Comparison of ENCODE assay signal across 16 mouse cellular contexts in the genomic region with DNA sequence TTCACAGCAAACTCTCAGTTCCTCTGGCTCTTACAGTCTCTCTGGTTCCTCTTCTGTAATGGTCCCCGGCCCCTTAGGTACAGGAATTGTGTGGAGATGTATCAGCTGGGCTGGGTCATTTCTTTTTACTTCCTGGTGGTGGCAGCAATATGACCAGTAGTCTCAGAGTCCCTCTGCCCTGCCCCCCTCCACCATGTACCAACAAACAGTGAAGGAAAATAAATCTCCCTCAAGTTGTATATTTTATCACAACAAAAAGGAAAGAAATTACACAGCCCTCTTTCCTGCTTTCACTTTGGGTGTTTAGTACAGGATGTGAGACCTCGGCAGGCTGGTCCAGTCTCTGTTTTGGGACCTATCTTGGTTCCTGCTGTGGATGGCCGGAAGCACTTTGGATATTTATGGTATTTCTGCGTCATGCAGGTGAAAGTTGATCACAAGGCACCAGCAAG. TPM values are rescaled to one million over a fixed set of nuclear protein-coding genes. Genes with fewer than 3 reads are reported as not detected.
DNase-seq lines count a peak whose midpoint lies in the region; ATAC-seq and TF ChIP-seq lines count a peak whose summit lies in the region.
"Had no signal": no experiment of that assay in that cellular context is flagged by ENCODE, and none has a peak within 500 bp of the region (broad histone marks: within the 10 kb centered on the region; RNA-seq: fewer than 3 reads in every experiment).

No protein-coding gene starts in this region.

- peak; percentile 25 for DNase-seq in hindbrain, postnatal 0 days (ENCODE audit: low spot score)
- no peak for DNase-seq in hindbrain, embryonic 11.5 days (ENCODE audit: low spot score)
- DNase-seq in retina, embryonic 14.5 days (ENCODE audit: low spot score): peak; percentile 10
- no peak for DNase-seq in retina, postnatal 1 day
- DNase-seq in kidney, postnatal 4 days: peak; percentile 38 to 63
- DNase-seq: layer of hippocampus, adult 9-11 months; liver had no signal

- no peak overlapping the region for H3K27ac ChIP-seq in hindbrain, postnatal 0 days
- no peak overlapping the region for H3K27ac ChIP-seq in hindbrain, embryonic 11.5 days (ENCODE audit: low read depth, low read length)
- H3K27ac ChIP-seq in brown adipose tissue, adult 24 weeks (replicated peaks; ENCODE audit: low read depth, low read length): peak overlapping the region; percentile 81
- H3K27ac ChIP-seq in forebrain, embryonic 13.5 days: no peak overlapping the region
- H3K27ac ChIP-seq: forebrain, embryonic 15.5 days; midbrain, embryonic 12.5 days had no signal

- H3K36me3 ChIP-seq in hindbrain, postnatal 0 days (ENCODE audit: insufficient read depth, low read length): no peaks in the 10 kb centered on the region
- no peaks in the 10 kb centered on the region for H3K36me3 ChIP-seq in hindbrain, embryonic 11.5 days (ENCODE audit: control insufficient read depth, insufficient read depth, low read length)
- H3K36me3 ChIP-seq in forebrain, embryonic 13.5 days (ENCODE audit: poor library complexity, severe bottlenecking): no peaks in the 10 kb centered on the region
- H3K36me3 ChIP-seq: forebrain, embryonic 15.5 days; midbrain, embryonic 12.5 days had no signal

- no peaks in the 10 kb centered on the region for H3K9me3 ChIP-seq in hindbrain, postnatal 0 days (ENCODE audit: low read length)
- no peaks in the 10 kb centered on the region for H3K9me3 ChIP-seq in hindbrain, embryonic 11.5 days (ENCODE audit: control insufficient read depth, low read length)
- no peaks in the 10 kb centered on the region for H3K9me3 ChIP-seq in forebrain, embryonic 13.5 days (replicated peaks)
- H3K9me3 ChIP-seq: forebrain, embryonic 15.5 days; midbrain, embryonic 12.5 days had no signal

- no peak overlapping the region for H3K4me2 ChIP-seq in hindbrain, postnatal 0 days (ENCODE audit: low read depth, low read length)
- H3K4me2 ChIP-seq in hindbrain, embryonic 11.5 days (replicated peaks; ENCODE audit: low read depth, low read length): no peak overlapping the region
- no peak overlapping the region for H3K4me2 ChIP-seq in forebrain, embryonic 13.5 days
- H3K4me2 ChIP-seq: forebrain, embryonic 15.5 days; midbrain, embryonic 12.5 days had no signal

- 0 out of 2 replicates have a peak, but pooled peaks have one; percentile 5 for TF ChIP-seq CTCF in hindbrain, postnatal 0 days (IDR thresholded peaks at IDR 0.05; ENCODE audit: low read depth)

- H3K27me3 ChIP-seq in hindbrain, postnatal 0 days (ENCODE audit: insufficient read depth, low read length): no peaks in the 10 kb centered on the region
- H3K27me3 ChIP-seq in hindbrain, embryonic 11.5 days (ENCODE audit: control insufficient read depth, insufficient read depth, low read length): no peaks in the 10 kb centered on the region
- no peaks in the 10 kb centered on the region for H3K27me3 ChIP-seq in forebrain, embryonic 13.5 days
- H3K27me3 ChIP-seq: forebrain, embryonic 15.5 days had no signal

- no peak overlapping the region for H3K9ac ChIP-seq in hindbrain, postnatal 0 days (replicated peaks; ENCODE audit: low read length)
- no peak overlapping the region for H3K9ac ChIP-seq in hindbrain, embryonic 11.5 days (ENCODE audit: low read depth, low read length)
- no peak overlapping the region for H3K9ac ChIP-seq in forebrain, embryonic 13.5 days
- H3K9ac ChIP-seq: forebrain, embryonic 15.5 days; midbrain, embryonic 12.5 days had no signal

- 83% methylated on average over 4 of the region's 4 CpGs for WGBS in hindbrain, postnatal 0 days
- WGBS in hindbrain, embryonic 11.5 days: 85% methylated on average over 4 of the region's 4 CpGs
- 87% methylated on average over 4 of the region's 4 CpGs for WGBS in forebrain, embryonic 13.5 days

- H3K4me1 ChIP-seq in hindbrain, postnatal 0 days (ENCODE audit: insufficient read depth, low read length): no peaks in the 10 kb centered on the region
- H3K4me1 ChIP-seq in hindbrain, embryonic 11.5 days (replicated peaks; ENCODE audit: control insufficient read depth, insufficient read depth, low read length): no peaks in the 10 kb centered on the region
- H3K4me1 ChIP-seq in brown adipose tissue, adult 24 weeks (ENCODE audit: control insufficient read depth, insufficient read depth, insufficient read length, low read length): peaks cover 12% of the 10 kb centered on the region
- no peaks in the 10 kb centered on the region for H3K4me1 ChIP-seq in forebrain, embryonic 13.5 days
- H3K4me1 ChIP-seq: forebrain, embryonic 15.5 days had no signal

- H3K4me3 ChIP-seq in hindbrain, postnatal 0 days (ENCODE audit: low read length): no peak overlapping the region
- no peak overlapping the region for H3K4me3 ChIP-seq in hindbrain, embryonic 11.5 days (ENCODE audit: low read depth, low read length)
- H3K4me3 ChIP-seq in brown adipose tissue, adult 24 weeks (ENCODE audit: insufficient read depth, low read depth, low read length): peak overlapping the region; percentile 32; the same call in 1 of the 2 replicates
- H3K4me3 ChIP-seq in forebrain, embryonic 13.5 days: no peak overlapping the region
- H3K4me3 ChIP-seq: forebrain, embryonic 15.5 days; midbrain, embryonic 12.5 days had no signal

- no peak for ATAC-seq in hindbrain, postnatal 0 days
- no peak for ATAC-seq in hindbrain, embryonic 11.5 days (ENCODE audit: low FRiP score)
- ATAC-seq in forebrain, embryonic 13.5 days: no peak
- ATAC-seq: forebrain, embryonic 15.5 days had no signal

RNA-seq across cellular contexts. Expression of gene Gm525, which starts 2.8 kb away (rescaled TPM):
- total RNA-seq in hindbrain, postnatal 0 days (2014; rRNA removed): not detected in 2 replicates
- 0.48 and 0.63 TPM in 2 replicates for polyA plus RNA-seq in hindbrain, postnatal 0 days (2015; fragmentation: Nextera tagmentation; extraction: Ambion mirVana)
- polyA plus RNA-seq in hindbrain, embryonic 11.5 days (2014; fragmentation: Nextera tagmentation; extraction: Ambion mirVana): not detected in 2 replicates
- polyA plus RNA-seq in brown adipose tissue, adult 24 weeks (2012; ENCODE audit: insufficient read depth, insufficient read length, missing spikeins): not detected in 2 replicates
- not detected in 2 replicates for polyA plus RNA-seq in forebrain, embryonic 13.5 days (2015; fragmentation: Nextera tagmentation; extraction: Ambion mirVana)
- total RNA-seq: heart, postnatal 25 days; MEL; neutrophil, adult 5-6 weeks had no signal
- polyA plus RNA-seq: embryonic facial prominence, embryonic 11.5 days; forebrain, embryonic 15.5 days; midbrain, embryonic 12.5 days; small intestine, adult 2 months had no signal

RNA-seq across cellular contexts. Expression of gene Dgke, which starts 9.7 kb away (rescaled TPM):
- total RNA-seq in hindbrain, postnatal 0 days (2014; rRNA removed): 32.6 and 33.5 TPM in 2 replicates
- polyA plus RNA-seq in hindbrain, postnatal 0 days (2015; fragmentation: Nextera tagmentation; extraction: Ambion mirVana): 14.6 and 14.7 TPM in 2 replicates
- 4.1 and 5.2 TPM in 2 replicates for polyA plus RNA-seq in hindbrain, embryonic 11.5 days (2014; fragmentation: Nextera tagmentation; extraction: Ambion mirVana)
- polyA plus RNA-seq in brown adipose tissue, adult 24 weeks (2012; ENCODE audit: insufficient read depth, insufficient read length, missing spikeins): 3.0 and 3.2 TPM in 2 replicates
- 8.7 and 9.9 TPM in 2 replicates for polyA plus RNA-seq in forebrain, embryonic 13.5 days (2015; fragmentation: Nextera tagmentation; extraction: Ambion mirVana)

Comparison
In these comparisons a context has a peak if more than half of its experiments do, and no peak if none do; other contexts are left out.
1. DNase-seq: peak in hindbrain, postnatal 0 days (single experiment), retina, embryonic 14.5 days (single experiment) and kidney, postnatal 4 days (2 of 2); none in hindbrain, embryonic 11.5 days (single experiment) and retina, postnatal 1 day (single experiment).